Comparison of ENCODE assay signal across 9 mouse cellular contexts in genomic region chr2:180891075-180891834, GRCm38 (mm10). TPM values are rescaled to one million over a fixed set of nuclear protein-coding genes. Genes with fewer than 3 reads are reported as not detected.
A peak's percentile ranks its signal among the peaks of the same experiment; 100 is the strongest.
DNase-seq lines count a peak whose midpoint lies in the region; ATAC-seq lines count a peak whose summit lies in the region.
"Had no signal": no experiment of that assay in that cellular context is flagged by ENCODE, and none has a peak within 500 bp of the region (broad histone marks: within the 10 kb centered on the region; RNA-seq: fewer than 3 reads in every experiment).

No protein-coding gene starts in this region.

- peaks cover 100% of the 10 kb centered on the region for H3K27me3 ChIP-seq in heart, embryonic 12.5 days (replicated peaks)
- peaks cover 82% of the 10 kb centered on the region for H3K27me3 ChIP-seq in forebrain, embryonic 10.5 days (ENCODE audit: poor library complexity, severe bottlenecking)
- peaks cover 29% of the 10 kb centered on the region for H3K27me3 ChIP-seq in neural tube, embryonic 12.5 days (replicated peaks)

- 1% methylated on average over 37 of the region's 37 CpGs for WGBS in heart, embryonic 12.5 days
- WGBS in forebrain, embryonic 10.5 days = under 1% methylated on average over 37 of the region's 37 CpGs
- WGBS in neural tube, embryonic 12.5 days = under 1% methylated on average over 37 of the region's 37 CpGs

- H3K36me3 ChIP-seq in heart, embryonic 12.5 days = no peaks in the 10 kb centered on the region
- H3K36me3 ChIP-seq in forebrain, embryonic 10.5 days (replicated peaks) = peaks cover 24% of the 10 kb centered on the region
- peaks cover 8% of the 10 kb centered on the region; the same call in 1 of the 2 replicates for H3K36me3 ChIP-seq in neural tube, embryonic 12.5 days

- H3K9me3 ChIP-seq in heart, embryonic 12.5 days (replicated peaks) = no peaks in the 10 kb centered on the region
- no peaks in the 10 kb centered on the region for H3K9me3 ChIP-seq in forebrain, embryonic 10.5 days
- no peaks in the 10 kb centered on the region for H3K9me3 ChIP-seq in neural tube, embryonic 12.5 days

- peaks cover 30% of the 10 kb centered on the region for H3K4me1 ChIP-seq in heart, embryonic 12.5 days (replicated peaks)
- H3K4me1 ChIP-seq in forebrain, embryonic 10.5 days = peaks cover 98% of the 10 kb centered on the region
- H3K4me1 ChIP-seq in neural tube, embryonic 12.5 days = peaks cover 65% of the 10 kb centered on the region

- H3K9ac ChIP-seq in heart, embryonic 12.5 days = no peak overlapping the region
- peak overlapping the region; percentile 99 for H3K9ac ChIP-seq in neural tube, embryonic 12.5 days

- no peak for ATAC-seq in heart, embryonic 12.5 days (ENCODE audit: insufficient number of reproducible peaks, low FRiP score)
- ATAC-seq in neural tube, embryonic 12.5 days (ENCODE audit: low FRiP score, low read depth) = no peak

- no peak overlapping the region for H3K27ac ChIP-seq in heart, embryonic 12.5 days (ENCODE audit: poor library complexity, severe bottlenecking)
- peak overlapping the region; percentile 99 for H3K27ac ChIP-seq in forebrain, embryonic 10.5 days
- H3K27ac ChIP-seq in neural tube, embryonic 12.5 days = peak overlapping the region; percentile 99
- H3K27ac ChIP-seq: macrophage had no signal

- DNase-seq in heart, adult 8-10 months (ENCODE audit: low spot score) = no peak
- peak; percentile 65 for DNase-seq in forebrain, embryonic 10.5 days (ENCODE audit: extremely low spot score, low spot score)
- peak; percentile 58 to 67 for DNase-seq in layer of hippocampus, postnatal 10 days (ENCODE audit: low spot score in 2 of 2)
- no peak for DNase-seq in adrenal gland, postnatal 14 days
- no peak for DNase-seq in heart, adult 9 months (ENCODE audit: low spot score in 2 of 2)
- DNase-seq in thymus, postnatal 25 days = no peak

- H3K4me3 ChIP-seq in heart, embryonic 12.5 days = 0 out of 2 replicates have a peak overlapping the region, but pooled peaks have one; percentile 9
- H3K4me3 ChIP-seq in forebrain, embryonic 10.5 days = peak overlapping the region; percentile 88
- peak overlapping the region; percentile 84 for H3K4me3 ChIP-seq in neural tube, embryonic 12.5 days

- H3K4me2 ChIP-seq in heart, embryonic 12.5 days = peak overlapping the region; percentile 12; the same call in 1 of the 2 replicates
- H3K4me2 ChIP-seq in neural tube, embryonic 12.5 days (replicated peaks) = peak overlapping the region; percentile 67

RNA-seq across cellular contexts. Expression of gene Ythdf1, which starts 29.5 kb away (rescaled TPM):
- 44.9 and 47.0 TPM in 2 replicates for polyA plus RNA-seq in heart, embryonic 12.5 days (2016; fragmentation: Nextera tagmentation; extraction: Ambion mirVana)
- total RNA-seq in heart, adult 8-10 months (2022) = 10 to 100 TPM; 28.5 to 31.4 (median 30.5) TPM
- 47.4 and 56.6 TPM in 2 replicates for polyA plus RNA-seq in forebrain, embryonic 10.5 days (2016; fragmentation: Nextera tagmentation; extraction: Ambion mirVana)
- total RNA-seq in layer of hippocampus, postnatal 10 days (2021) = 10 to 100 TPM; 61.8 to 64.6 TPM
- 62.4 and 64.7 TPM in 2 replicates for polyA plus RNA-seq in neural tube, embryonic 12.5 days (2016; fragmentation: Nextera tagmentation; extraction: Ambion mirVana)
- total RNA-seq in adrenal gland, postnatal 14 days (2021) = 52.0 and 61.3 TPM in 2 replicates

RNA-seq across cellular contexts. Expression of gene Birc7, which starts 37.6 kb away (rescaled TPM):
- 0.32 and 0.46 TPM in 2 replicates for polyA plus RNA-seq in heart, embryonic 12.5 days (2016; fragmentation: Nextera tagmentation; extraction: Ambion mirVana)
- not detected for total RNA-seq in heart, adult 8-10 months (2022)
- polyA plus RNA-seq in forebrain, embryonic 10.5 days (2016; fragmentation: Nextera tagmentation; extraction: Ambion mirVana) = 0.54 and 0.56 TPM in 2 replicates
- not detected for total RNA-seq in layer of hippocampus, postnatal 10 days (2021)
- polyA plus RNA-seq in neural tube, embryonic 12.5 days (2016; fragmentation: Nextera tagmentation; extraction: Ambion mirVana) = 0.27 and 0.34 TPM in 2 replicates
- not detected in 2 replicates for total RNA-seq in adrenal gland, postnatal 14 days (2021)
- polyA plus RNA-seq: macrophage had no signal

Comparison
In these comparisons a context has a peak if more than half of its experiments do, and no peak if none do; other contexts are left out.
1. H3K4me3 ChIP-seq: peak in every context shown above with its lines; median percentile 88 in forebrain, embryonic 10.5 days; 84 in neural tube, embryonic 12.5 days; 9 in heart, embryonic 12.5 days.
2. DNase-seq: peak in forebrain, embryonic 10.5 days (single experiment) and layer of hippocampus, postnatal 10 days (2 of 2); none in heart, adult 8-10 months (single experiment), adrenal gland, postnatal 14 days (single experiment), heart, adult 9 months (0 of 2) and thymus, postnatal 25 days (single experiment).